Mouse (Mus musculus): ENCODE measurements around the gene Plekhn1. TPM values are rescaled to one million over a fixed set of nuclear protein-coding genes. Genes with fewer than 3 reads are reported as not detected.
A peak's percentile ranks its signal among the peaks of the same experiment; 100 is the strongest.

Gene Plekhn1
- polyA plus RNA-seq, 1 experiment from 2014 or later, result 29.0 TPM

GRCm38 (mm10) chr4:156234021-156234501 is 596 bp downstream of the Plekhn1 start:
- Histone ChIP-seq H3K4me1 (peaks cover 23% of the 10 kb centered on the region), H3K4me2 (replicated peaks) (peak overlapping the region; percentile 85), H3K27me3 (no peaks in the 10 kb centered on the region), H3K4me3 (peak overlapping the region; percentile 76), H3K9ac (replicated peaks) (peak overlapping the region; percentile 67), H3K9me3 (no peaks in the 10 kb centered on the region), H3K27ac (replicated peaks) (peak overlapping the region; percentile 87), H3K36me3 (peaks cover 39% of the 10 kb centered on the region)
- ATAC-seq (replicated peaks), result 0 out of 2 replicates have a peak, but pooled peaks have one; percentile 35
- under 1% methylated on average over 17 of the region's 17 CpGs for WGBS

GRCm38 (mm10) chr4:156228393-156229024 is 6.1 kb downstream of the Plekhn1 start:
- H3K27ac ChIP-seq (replicated peaks), result no peak overlapping the region
- peak; percentile 36; the same call in 1 of the 2 replicates for ATAC-seq (replicated peaks)
- 17% methylated on average over 12 of the region's 12 CpGs for WGBS
- H3K9me3 ChIP-seq, result no peaks in the 10 kb centered on the region
- H3K4me2 ChIP-seq (replicated peaks), result no peak overlapping the region
- H3K4me3 ChIP-seq, result no peak overlapping the region
- H3K27me3 ChIP-seq, result no peaks in the 10 kb centered on the region
- H3K36me3 ChIP-seq, result peaks cover 31% of the 10 kb centered on the region
- H3K4me1 ChIP-seq, result peaks cover 6% of the 10 kb centered on the region
- no peak overlapping the region for H3K9ac ChIP-seq (replicated peaks)

- Histone ChIP-seq H3K9me3 (no peaks in the 10 kb centered on the region), H3K4me3 (no peak overlapping the region), H3K4me2 (replicated peaks) (no peak overlapping the region), H3K9ac (replicated peaks) (no peak overlapping the region), H3K27ac (replicated peaks) (no peak overlapping the region), H3K4me1 (no peaks in the 10 kb centered on the region), H3K36me3 (peaks cover 31% of the 10 kb centered on the region), H3K27me3 (no peaks in the 10 kb centered on the region)
- 0 out of 2 replicates have a peak, but pooled peaks have one; percentile 9 for ATAC-seq (replicated peaks)
- 35% methylated on average over 18 of the region's 18 CpGs for WGBS
These were observed 6.8 kb downstream of the Plekhn1 start for GRCm38 (mm10) chr4:156227752-156228392.

GRCm38 (mm10) chr4:156224276-156224675 is 10.4 kb downstream of the Plekhn1 start:
- Histone ChIP-seq H3K4me1 (no peaks in the 10 kb centered on the region), H3K4me3 (no peak overlapping the region), H3K9me3 (no peaks in the 10 kb centered on the region), H3K9ac (replicated peaks) (no peak overlapping the region), H3K4me2 (replicated peaks) (no peak overlapping the region), H3K36me3 (peaks cover 3% of the 10 kb centered on the region; the same call in 1 of the 2 replicates), H3K27ac (replicated peaks) (no peak overlapping the region), H3K27me3 (no peaks in the 10 kb centered on the region)
- 90% methylated on average over 2 of the region's 2 CpGs for WGBS
- no peak for ATAC-seq (replicated peaks)

- ATAC-seq (replicated peaks), result no peak
- Histone ChIP-seq H3K27ac (replicated peaks) (no peak overlapping the region), H3K27me3 (no peaks in the 10 kb centered on the region), H3K9me3 (no peaks in the 10 kb centered on the region), H3K4me1 (no peaks in the 10 kb centered on the region), H3K4me2 (replicated peaks) (no peak overlapping the region), H3K36me3 (no peaks in the 10 kb centered on the region), H3K4me3 (no peak overlapping the region), H3K9ac (replicated peaks) (no peak overlapping the region)
- WGBS, result 90% methylated on average over 11 of the region's 11 CpGs
These were observed 14.7 kb downstream of the Plekhn1 start for GRCm38 (mm10) chr4:156219936-156220335.

GRCm38 (mm10) chr4:156217838-156218237 is 16.8 kb downstream of the Plekhn1 start:
- 83% methylated on average over 16 of the region's 16 CpGs for WGBS
- H3K4me3 ChIP-seq, result no peak overlapping the region
- H3K27ac ChIP-seq (replicated peaks), result no peak overlapping the region
- no peak for ATAC-seq (replicated peaks)
- no peaks in the 10 kb centered on the region for H3K27me3 ChIP-seq
- H3K9me3 ChIP-seq, result no peaks in the 10 kb centered on the region
- H3K9ac ChIP-seq (replicated peaks), result no peak overlapping the region
- H3K4me1 ChIP-seq, result no peaks in the 10 kb centered on the region
- H3K4me2 ChIP-seq (replicated peaks), result no peak overlapping the region
- no peaks in the 10 kb centered on the region for H3K36me3 ChIP-seq

GRCm38 (mm10) chr4:156217022-156217669 is 17.5 kb downstream of the Plekhn1 start:
- Histone ChIP-seq H3K4me1 (no peaks in the 10 kb centered on the region), H3K27me3 (no peaks in the 10 kb centered on the region), H3K4me3 (no peak overlapping the region), H3K9me3 (no peaks in the 10 kb centered on the region), H3K9ac (replicated peaks) (no peak overlapping the region), H3K4me2 (replicated peaks) (no peak overlapping the region), H3K36me3 (no peaks in the 10 kb centered on the region), H3K27ac (replicated peaks) (no peak overlapping the region)
- WGBS, result 82% methylated on average over 16 of the region's 16 CpGs
- no peak for ATAC-seq (replicated peaks)

GRCm38 (mm10) chr4:156216196-156216595 is 18.5 kb downstream of the Plekhn1 start:
- no peak overlapping the region for H3K4me2 ChIP-seq (replicated peaks)
- H3K36me3 ChIP-seq, result no peaks in the 10 kb centered on the region
- H3K9ac ChIP-seq (replicated peaks), result no peak overlapping the region
- no peak for ATAC-seq (replicated peaks)
- H3K4me3 ChIP-seq, result no peak overlapping the region
- no peak overlapping the region for H3K27ac ChIP-seq (replicated peaks)
- 93% methylated on average over 2 of the region's 2 CpGs for whole genome bisulfite sequencing
- H3K4me1 ChIP-seq, result no peaks in the 10 kb centered on the region
- H3K27me3 ChIP-seq, result no peaks in the 10 kb centered on the region
- no peaks in the 10 kb centered on the region for H3K9me3 ChIP-seq

- Histone ChIP-seq H3K4me3 (no peak within 1 kb of the TSS), H3K4me2 (replicated peaks) (no peak within 1 kb of the TSS), H3K36me3 (no peaks in the 10 kb centered on the region), H3K9ac (replicated peaks) (no peak within 1 kb of the TSS), H3K9me3 (no peaks in the 10 kb centered on the region), H3K27me3 (no peaks in the 10 kb centered on the region), H3K4me1 (no peaks in the 10 kb centered on the region), H3K27ac (replicated peaks) (no peak within 1 kb of the TSS)
- 81% methylated on average over 4 of the region's 4 CpGs for WGBS
- no peak for ATAC-seq (replicated peaks)
These were observed 19.0 kb downstream of the Plekhn1 start, which contains the start of gene Perm1 for GRCm38 (mm10) chr4:156215649-156216048. Gene Perm1 (plus strand): TSS chr4:156215868.

GRCm38 (mm10) chr4:156213134-156213533 is 21.5 kb downstream of the Plekhn1 start:
- no peaks in the 10 kb centered on the region for H3K36me3 ChIP-seq
- H3K4me1 ChIP-seq, result no peaks in the 10 kb centered on the region
- H3K27me3 ChIP-seq, result no peaks in the 10 kb centered on the region
- H3K9ac ChIP-seq (replicated peaks), result no peak overlapping the region
- ATAC-seq (replicated peaks), result no peak
- H3K4me2 ChIP-seq (replicated peaks), result no peak overlapping the region
- no peaks in the 10 kb centered on the region for H3K9me3 ChIP-seq
- no peak overlapping the region for H3K4me3 ChIP-seq
- no peak overlapping the region for H3K27ac ChIP-seq (replicated peaks)
- WGBS, result 90% methylated on average over 13 of the region's 13 CpGs

GRCm38 (mm10) chr4:156209963-156210635 is 24.6 kb downstream of the Plekhn1 start:
- H3K36me3 ChIP-seq, result no peaks in the 10 kb centered on the region
- H3K9ac ChIP-seq (replicated peaks), result no peak overlapping the region
- ATAC-seq (replicated peaks), result no peak
- H3K4me3 ChIP-seq, result no peak overlapping the region
- no peaks in the 10 kb centered on the region for H3K9me3 ChIP-seq
- H3K4me1 ChIP-seq, result 0 out of 2 replicates have a peak, but pooled peaks cover 3% of the 10 kb centered on the region
- no peaks in the 10 kb centered on the region for H3K27me3 ChIP-seq
- no peak overlapping the region for H3K27ac ChIP-seq (replicated peaks)
- no peak overlapping the region for H3K4me2 ChIP-seq (replicated peaks)
- 81% methylated on average over 13 of the region's 13 CpGs for WGBS

- H3K27me3 ChIP-seq, result no peaks in the 10 kb centered on the region; the same call in 1 of the 2 replicates
- H3K4me2 ChIP-seq (replicated peaks), result no peak overlapping the region
- no peak overlapping the region for H3K9ac ChIP-seq (replicated peaks)
- H3K27ac ChIP-seq (replicated peaks), result no peak overlapping the region
- no peaks in the 10 kb centered on the region for H3K36me3 ChIP-seq
- peaks cover 15% of the 10 kb centered on the region for H3K4me1 ChIP-seq
- WGBS, result 94% methylated on average over 4 of the region's 4 CpGs
- H3K9me3 ChIP-seq, result no peaks in the 10 kb centered on the region
- no peak for ATAC-seq (replicated peaks)
- H3K4me3 ChIP-seq, result no peak overlapping the region
These were observed 25.8 kb downstream of the Plekhn1 start for GRCm38 (mm10) chr4:156208872-156209271.

Data from forebrain, embryonic 15.5 days (tissue).